Mouse (Mus musculus) embryonic facial prominence, embryonic 14.5 days (tissue): ENCODE results near the gene Qtrt1. TPM values are rescaled to one million over a fixed set of nuclear protein-coding genes. Genes with fewer than 3 reads are reported as not detected.

Source experiments
- ATAC-seq: fragments of 200-750 bp; cut with Nextera tagmentation; 2 replicates; pipeline ENCODE4 v1.8.0; 2017; ENCODE audit warnings: low read depth, moderate number of reproducible peaks, moderate TSS enrichment
- DNase-seq: peaks from one replicate; pipeline ENCODE4 v3.0.0-alpha.2; 2015; ENCODE audit warnings: low spot score
- H3K27ac ChIP-seq: fragments of 300-500 bp; sonication (generic); replicated peaks from 2 replicates; pipeline ENCODE4 v1.5.1; 2014; ENCODE audit warnings: low read depth, mild to moderate bottlenecking, low read length, moderate library complexity
- H3K27me3 ChIP-seq: fragments of 300-500 bp; sonication (generic); replicated peaks from 2 replicates; pipeline ENCODE4 v1.6.1; 2014; ENCODE audit warnings: low read length; ENCODE audit not compliant: control insufficient read depth, insufficient read depth
- H3K36me3 ChIP-seq: fragments of 300-500 bp; sonication (generic); 2 replicates; pipeline ENCODE4 v1.6.1; 2014; ENCODE audit warnings: low read length, mixed read lengths; ENCODE audit not compliant: control insufficient read depth, insufficient read depth
- H3K4me1 ChIP-seq: fragments of 300-500 bp; sonication (generic); 2 replicates; pipeline ENCODE4 v1.6.1; 2014; ENCODE audit warnings: antibody characterized with exemption, low read length; ENCODE audit not compliant: control insufficient read depth, insufficient read depth
- H3K4me2 ChIP-seq: fragments of 300-500 bp; sonication (generic); 2 replicates; pipeline ENCODE4 v1.6.1; 2014; ENCODE audit warnings: low read depth, mild to moderate bottlenecking, low read length, moderate library complexity, mixed read lengths
- H3K4me3 ChIP-seq: fragments of 300-500 bp; sonication (generic); 2 replicates; pipeline ENCODE4 v1.5.1; 2014; ENCODE audit warnings: low read depth, mild to moderate bottlenecking, low read length
- H3K9ac ChIP-seq: fragments of 300-500 bp; sonication (generic); 2 replicates; pipeline ENCODE4 v1.6.1; 2014; ENCODE audit warnings: low read depth, mild to moderate bottlenecking, low read length, moderate library complexity, mixed read lengths
- H3K9me3 ChIP-seq: fragments of 300-500 bp; sonication (generic); 2 replicates; pipeline ENCODE4 v1.6.1; 2016; ENCODE audit warnings: low read length; ENCODE audit not compliant: control insufficient read depth
- WGBS: fragments of 180-500 bp; shearing (Covaris S2); extraction: QIAGEN DNeasy Blood & Tissue Kit; methylation state at CpG from one replicate; pipeline ENCODE4 v1.1.7; 2014; 5-methylcytosine and 5-hydroxymethylcytosine counted together
- polyA plus RNA-seq: library from polyadenylated mRNA; unstranded; fragments of >200 nt; fragmentation: Nextera tagmentation; extraction: Ambion mirVana; gene quantifications from 2 replicates; pipeline ENCODE4 v1.2.1, GENCODE M21; 2014

The Qtrt1 gene
- polyA plus RNA-seq, 1 experiment from 2014 or later, result 36.9 TPM

DNA sequence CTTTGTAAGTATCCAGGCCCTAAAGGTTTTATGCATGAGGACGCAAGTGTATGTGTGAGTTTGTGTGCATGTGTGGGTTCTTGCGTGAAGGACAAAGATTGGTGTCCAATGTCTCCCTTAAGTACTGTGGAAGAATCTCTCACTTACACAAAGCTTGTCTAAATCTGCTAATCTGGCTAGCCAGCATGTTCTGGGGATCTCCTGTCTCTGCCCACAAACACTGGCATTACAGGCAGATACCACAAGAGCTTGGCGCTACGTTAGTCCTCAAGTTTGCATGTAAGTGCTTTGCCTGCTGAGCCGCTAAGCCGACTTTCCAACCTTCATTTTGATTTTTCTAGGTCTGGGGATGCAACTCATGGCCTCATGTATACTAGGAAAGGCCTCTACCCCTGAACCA lies 25.9 kb downstream of the Qtrt1 start:
- Histone ChIP-seq H3K4me3 (no peak overlapping the region), H3K9me3 (no peaks in the 10 kb centered on the region), H3K4me2 (no peak overlapping the region), H3K9ac (no peak overlapping the region), H3K27me3 (no peaks in the 10 kb centered on the region), H3K27ac (peak overlapping the region; percentile 56), H3K36me3 (no peaks in the 10 kb centered on the region), H3K4me1 (peaks cover 23% of the 10 kb centered on the region)
- DNase-seq, result no peak
- ATAC-seq, result no peak
- 89% methylated on average over 6 of the region's 6 CpGs for WGBS

DNA sequence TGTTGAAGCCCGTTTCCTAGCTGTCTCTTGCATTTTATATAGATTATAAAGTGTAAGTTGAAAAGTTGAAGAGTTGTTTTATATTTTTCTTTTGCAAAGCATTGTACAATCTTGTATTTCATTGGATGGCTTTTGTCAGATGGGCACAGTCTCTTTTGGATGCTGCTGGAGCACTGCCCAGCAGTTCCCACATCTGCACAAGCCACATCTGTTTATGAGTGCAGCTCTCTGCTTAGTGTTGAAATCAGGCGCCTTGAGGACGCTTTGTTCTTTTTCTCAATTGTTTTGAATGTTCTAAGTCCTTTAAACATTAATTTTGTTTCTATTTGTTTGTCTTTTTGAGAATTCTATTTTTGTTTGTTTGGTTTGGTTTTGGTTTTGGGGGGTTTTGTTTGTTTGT lies 26.6 kb downstream of the Qtrt1 start:
- ATAC-seq (no peak), DNase-seq (peak; percentile 78)
- Histone ChIP-seq H3K4me2 (no peak overlapping the region), H3K4me3 (no peak overlapping the region), H3K27ac (peak overlapping the region; percentile 68), H3K27me3 (no peaks in the 10 kb centered on the region), H3K4me1 (peaks cover 23% of the 10 kb centered on the region), H3K9me3 (no peaks in the 10 kb centered on the region), H3K36me3 (no peaks in the 10 kb centered on the region), H3K9ac (no peak overlapping the region)
- WGBS, result 53% methylated on average over 3 of the region's 3 CpGs

DNA sequence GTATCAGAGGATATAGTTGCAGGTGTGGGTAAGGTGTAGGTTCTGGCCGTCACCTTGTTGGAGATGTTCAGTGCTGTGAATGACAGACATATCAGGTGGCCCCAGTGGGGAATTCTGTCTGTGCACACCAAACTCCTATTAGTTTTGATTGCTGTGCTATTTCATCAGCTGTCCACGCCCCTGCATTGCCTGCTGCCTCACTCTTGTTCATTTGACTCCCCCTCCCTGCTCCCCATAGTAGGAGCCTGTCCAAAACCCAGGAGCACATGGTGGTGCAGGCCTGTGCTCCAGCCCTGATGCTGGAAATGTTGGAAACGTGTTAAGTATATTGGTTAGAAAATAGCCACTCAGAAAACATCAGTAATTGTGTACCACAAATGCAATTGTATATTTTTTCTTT lies 27.8 kb downstream of the Qtrt1 start:
- no peaks in the 10 kb centered on the region for H3K9me3 ChIP-seq
- WGBS, result 71% methylated on average over 3 of the region's 3 CpGs
- no peaks in the 10 kb centered on the region for H3K36me3 ChIP-seq
- H3K27ac ChIP-seq, result no peak overlapping the region
- peak; percentile 23 for DNase-seq
- H3K4me1 ChIP-seq, result peaks cover 23% of the 10 kb centered on the region
- no peak overlapping the region for H3K4me2 ChIP-seq
- H3K4me3 ChIP-seq, result no peak overlapping the region
- no peak overlapping the region for H3K9ac ChIP-seq
- no peaks in the 10 kb centered on the region for H3K27me3 ChIP-seq
- ATAC-seq, result no peak

DNA sequence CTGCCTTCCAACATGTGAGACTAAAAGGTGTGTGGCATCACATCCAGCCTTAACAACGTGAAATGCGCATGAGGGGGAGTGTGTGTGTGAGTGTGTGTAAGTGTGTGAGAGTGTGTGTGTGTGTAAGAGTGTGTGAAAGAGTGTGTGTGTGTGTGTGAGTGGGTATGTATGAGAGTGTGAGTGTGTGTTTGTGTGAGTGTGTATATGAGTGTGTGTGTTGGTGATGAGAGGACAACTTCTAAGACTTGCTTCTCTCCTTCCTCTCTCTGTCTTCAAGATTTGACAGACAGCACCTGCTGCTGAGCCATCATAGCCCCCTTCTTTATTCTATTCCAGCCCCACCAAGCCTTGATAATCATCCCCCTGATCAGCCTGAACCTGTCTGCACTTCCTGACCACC lies 28.3 kb downstream of the Qtrt1 start:
- ATAC-seq, result no peak

DNA sequence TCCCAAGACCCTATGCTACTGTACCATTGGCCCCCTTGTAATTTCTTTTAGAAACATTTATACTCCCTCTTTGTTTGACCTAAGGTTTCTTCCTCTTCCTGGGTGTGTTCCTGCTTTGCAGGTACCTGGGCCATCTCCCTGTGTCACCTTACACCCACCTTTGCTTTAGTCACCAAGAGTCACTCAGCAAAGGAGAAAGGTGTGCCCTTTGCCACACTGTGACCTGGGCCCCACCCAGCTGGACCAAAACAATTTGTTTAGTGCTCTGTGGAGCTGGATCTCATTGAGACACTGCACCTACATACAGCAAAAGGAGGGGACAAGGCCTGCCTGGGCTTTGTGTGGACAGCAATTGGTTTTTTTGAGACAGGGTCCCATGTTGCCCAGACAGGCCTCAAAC lies 28.8 kb downstream of the Qtrt1 start:
- ATAC-seq, result no peak
- no peak for DNase-seq
- Histone ChIP-seq H3K36me3 (no peaks in the 10 kb centered on the region; the same call in 1 of the 2 replicates), H3K4me2 (no peak overlapping the region), H3K27me3 (no peaks in the 10 kb centered on the region), H3K4me3 (no peak overlapping the region), H3K9ac (no peak overlapping the region), H3K4me1 (peaks cover 23% of the 10 kb centered on the region), H3K9me3 (no peaks in the 10 kb centered on the region), H3K27ac (no peak overlapping the region)

More for the DNA sequence above, 28.3 kb downstream of the Qtrt1 start:
- H3K4me3 ChIP-seq, result no peak overlapping the region
- H3K4me2 ChIP-seq, result no peak overlapping the region
- H3K36me3 ChIP-seq, result no peaks in the 10 kb centered on the region; the same call in 1 of the 2 replicates
- 88% methylated on average over 2 of the region's 2 CpGs for WGBS
- no peak for DNase-seq
- H3K4me1 ChIP-seq, result peaks cover 23% of the 10 kb centered on the region
- H3K27ac ChIP-seq, result no peak overlapping the region
- no peaks in the 10 kb centered on the region for H3K9me3 ChIP-seq
- no peak overlapping the region for H3K9ac ChIP-seq
- H3K27me3 ChIP-seq, result no peaks in the 10 kb centered on the region

DNA sequence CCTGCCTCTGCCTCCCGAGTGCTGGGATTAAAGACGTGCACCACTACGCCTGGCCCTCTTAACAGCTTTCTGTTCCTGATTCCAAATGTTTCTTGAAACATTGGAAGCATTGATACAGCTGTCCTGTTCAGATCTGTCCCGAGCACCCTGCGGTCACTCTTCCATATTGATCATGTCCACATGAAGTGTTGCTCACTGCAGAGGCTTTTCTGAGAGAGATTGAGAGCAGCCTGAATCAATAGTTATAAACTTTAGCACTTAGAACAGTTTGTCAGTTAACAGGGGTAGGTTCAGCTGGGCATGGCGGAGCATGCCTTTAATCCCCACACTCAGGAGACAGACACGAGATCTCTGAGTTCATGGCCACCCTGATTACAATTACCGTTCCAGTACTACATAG lies 32.2 kb downstream of the Qtrt1 start:
- Histone ChIP-seq H3K4me3 (no peak overlapping the region), H3K4me1 (peaks cover 8% of the 10 kb centered on the region), H3K9me3 (no peaks in the 10 kb centered on the region), H3K36me3 (no peaks in the 10 kb centered on the region; the same call in 1 of the 2 replicates), H3K27me3 (no peaks in the 10 kb centered on the region), H3K9ac (no peak overlapping the region), H3K4me2 (no peak overlapping the region), H3K27ac (no peak overlapping the region)
- no peak for ATAC-seq
- DNase-seq, result no peak
- WGBS, result 93% methylated on average over 8 of the region's 8 CpGs

DNA sequence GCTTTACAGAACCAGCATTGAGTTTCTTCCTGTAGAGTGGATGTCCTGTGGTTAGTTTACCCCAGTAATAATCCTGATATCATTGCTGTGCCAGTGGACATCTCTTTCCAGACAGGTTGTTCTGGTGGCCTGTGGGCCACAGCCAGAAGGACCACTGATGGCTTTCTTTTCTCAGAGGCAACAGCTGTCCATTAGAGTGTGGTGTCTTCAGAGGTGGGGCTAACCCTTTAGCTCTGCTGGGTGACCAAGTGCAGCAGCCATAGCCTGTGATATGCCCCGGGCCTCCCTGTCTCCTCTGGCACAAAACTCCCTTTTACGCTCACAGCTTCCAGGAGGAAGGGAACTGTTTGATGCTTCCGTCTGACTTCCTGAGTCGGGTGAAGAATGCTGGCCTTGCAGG lies 32.9 kb downstream of the Qtrt1 start:
- no peak overlapping the region for H3K27ac ChIP-seq

DNA sequence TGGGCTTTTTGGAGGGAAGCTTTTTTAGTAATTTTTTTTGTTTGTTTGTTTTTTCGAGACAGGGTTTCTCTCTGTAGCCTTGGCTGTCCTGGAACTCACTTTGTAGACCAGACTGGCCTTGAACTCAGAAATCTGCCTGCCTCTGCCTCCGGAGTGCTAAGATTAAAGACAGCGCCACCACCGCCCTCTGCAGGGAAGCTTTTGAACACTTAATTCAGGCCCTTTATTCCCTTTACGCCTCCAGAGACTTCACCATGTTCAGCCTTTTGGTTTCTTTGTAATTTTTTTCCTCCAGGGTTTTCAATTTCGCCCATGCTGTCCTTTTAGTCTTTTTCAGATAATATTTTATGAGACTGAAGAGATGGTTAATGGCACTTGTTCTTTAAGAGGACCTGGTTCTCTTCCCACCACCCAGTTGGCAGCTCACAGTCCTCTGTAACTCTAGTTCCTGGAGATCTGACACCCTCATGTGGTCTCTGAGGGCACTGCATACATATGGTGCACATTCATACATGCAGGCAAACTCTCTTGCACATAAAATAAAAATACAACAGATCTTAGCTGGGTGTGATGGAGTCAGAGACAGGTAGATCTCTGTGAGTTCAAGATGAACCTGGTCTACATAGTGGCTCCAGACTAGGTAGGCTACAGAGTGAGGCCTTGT lies 33.6 kb downstream of the Qtrt1 start:
- no peaks in the 10 kb centered on the region for H3K27me3 ChIP-seq
- DNase-seq, result no peak
- no peak overlapping the region for H3K9ac ChIP-seq
- no peak overlapping the region for H3K27ac ChIP-seq
- no peaks in the 10 kb centered on the region for H3K9me3 ChIP-seq
- H3K4me1 ChIP-seq, result no peaks in the 10 kb centered on the region
- H3K4me2 ChIP-seq, result no peak overlapping the region
- H3K4me3 ChIP-seq, result no peak overlapping the region
- 95% methylated on average over 6 of the region's 6 CpGs for WGBS
- ATAC-seq, result no peak
- H3K36me3 ChIP-seq, result no peaks in the 10 kb centered on the region; the same call in 1 of the 2 replicates

More for the DNA sequence above, 32.9 kb downstream of the Qtrt1 start:
- H3K27me3 ChIP-seq, result no peaks in the 10 kb centered on the region
- no peaks in the 10 kb centered on the region for H3K9me3 ChIP-seq
- H3K4me1 ChIP-seq, result 0 out of 2 replicates have a peak, but pooled peaks cover under 1% of the 10 kb centered on the region
- no peak for DNase-seq
- H3K4me2 ChIP-seq, result no peak overlapping the region
- ATAC-seq, result no peak
- H3K9ac ChIP-seq, result no peak overlapping the region
- H3K4me3 ChIP-seq, result no peak overlapping the region
- no peaks in the 10 kb centered on the region; the same call in 1 of the 2 replicates for H3K36me3 ChIP-seq
- WGBS, result 87% methylated on average over 4 of the region's 4 CpGs

DNA sequence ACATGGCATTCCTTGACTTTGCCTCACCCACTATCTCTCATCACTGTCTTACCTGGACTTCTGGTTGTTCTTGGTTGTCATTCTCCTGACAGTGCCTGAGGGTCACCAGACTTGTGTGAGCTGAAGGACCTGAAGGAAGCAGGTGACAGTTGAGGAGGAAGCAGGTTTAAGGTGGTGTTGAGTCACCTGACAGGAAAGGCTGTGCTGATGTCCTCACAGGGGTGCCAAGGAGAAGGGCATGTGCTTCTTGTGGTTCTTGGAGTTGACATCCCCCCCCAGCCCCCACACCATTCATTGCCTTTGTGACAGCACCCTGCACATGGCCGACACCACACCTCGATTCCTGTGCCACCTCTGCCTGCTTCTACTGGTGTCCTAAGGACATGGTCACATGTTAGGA lies 36.1 kb downstream of the Qtrt1 start:
- H3K27me3 ChIP-seq, result no peaks in the 10 kb centered on the region
- ATAC-seq (no peak), DNase-seq (no peak)
- H3K4me3 ChIP-seq, result no peak overlapping the region
- H3K4me1 ChIP-seq, result no peaks in the 10 kb centered on the region
- H3K9ac ChIP-seq, result no peak overlapping the region
- H3K36me3 ChIP-seq, result no peaks in the 10 kb centered on the region; the same call in 1 of the 2 replicates
- H3K4me2 ChIP-seq, result no peak overlapping the region
- H3K9me3 ChIP-seq, result no peaks in the 10 kb centered on the region
- no peak overlapping the region for H3K27ac ChIP-seq
- 100% methylated on average over 2 of the region's 2 CpGs for WGBS
